Mouse (Mus musculus) midbrain, embryonic 14.5 days (tissue): ENCODE measurements around the gene Satb2. TPM values are rescaled to one million over a fixed set of nuclear protein-coding genes. Genes with fewer than 3 reads are reported as not detected.
A peak's percentile ranks its signal among the peaks of the same experiment; 100 is the strongest.

Experiments
- ATAC-seq: fragments of 200-750 bp; cut with Nextera tagmentation; 2 replicates; pipeline ENCODE4 v1.8.0; 2017; ENCODE audit warnings: moderate number of reproducible peaks, moderate library complexity; ENCODE audit not compliant: low FRiP score, low TSS enrichment
- DNase-seq: peaks from one replicate; pipeline ENCODE4 v3.0.0-alpha.2; 2015
- H3K27ac ChIP-seq: fragments of 300-500 bp; sonication (generic); replicated peaks from 2 replicates; pipeline ENCODE4 v1.5.1; 2014; ENCODE audit warnings: mild to moderate bottlenecking, low read depth, low read length, moderate library complexity
- H3K27me3 ChIP-seq: fragments of 300-500 bp; sonication (generic); 2 replicates; pipeline ENCODE4 v1.6.1; 2014; ENCODE audit warnings: low read length, control low read depth, mixed read lengths; ENCODE audit not compliant: control insufficient read depth, insufficient read depth
- H3K36me3 ChIP-seq: fragments of 300-500 bp; sonication (generic); 2 replicates; pipeline ENCODE4 v1.6.1; 2014; ENCODE audit warnings: low read length, control low read depth; ENCODE audit not compliant: control insufficient read depth, insufficient read depth
- H3K4me1 ChIP-seq: fragments of 300-500 bp; sonication (generic); 2 replicates; pipeline ENCODE4 v1.6.1; 2014; ENCODE audit warnings: mild to moderate bottlenecking, antibody characterized with exemption, low read length, control low read depth; ENCODE audit not compliant: control insufficient read depth, insufficient read depth
- H3K4me2 ChIP-seq: fragments of 300-500 bp; sonication (generic); 2 replicates; pipeline ENCODE4 v1.6.1; 2014; ENCODE audit warnings: mild to moderate bottlenecking, low read length, moderate library complexity
- H3K4me3 ChIP-seq: fragments of 300-500 bp; sonication (generic); replicated peaks from 2 replicates; pipeline ENCODE4 v1.5.1; 2014; ENCODE audit warnings: low read depth, low read length
- H3K9ac ChIP-seq: fragments of 300-500 bp; sonication (generic); replicated peaks from 2 replicates; pipeline ENCODE4 v1.6.1; 2014; ENCODE audit warnings: mild to moderate bottlenecking, low read length, moderate library complexity
- H3K9me3 ChIP-seq: fragments of 300-500 bp; sonication (generic); 2 replicates; pipeline ENCODE4 v1.6.1; 2016; ENCODE audit warnings: low read length, control low read depth, mixed read lengths; ENCODE audit not compliant: control insufficient read depth
- WGBS: fragments of 180-500 bp; shearing (Covaris S2); extraction: QIAGEN DNeasy Blood & Tissue Kit; methylation state at CpG from one replicate; pipeline ENCODE4 v1.1.7; 2014; 5-methylcytosine and 5-hydroxymethylcytosine counted together
- polyA plus RNA-seq: library from polyadenylated mRNA; unstranded; fragments of >200 nt; fragmentation: Nextera tagmentation; extraction: Ambion mirVana; gene quantifications from 2 replicates; pipeline ENCODE4 v1.2.1, GENCODE M21; 2014

Satb2 gene
- polyA plus RNA-seq, 1 experiment from 2014 or later = 1.1 TPM

GRCm38 (mm10) chr1:56846358-56846757 lies 132.1 kb downstream of the Satb2 start:
- H3K4me1 ChIP-seq = peaks cover 9% of the 10 kb centered on the region
- H3K27ac ChIP-seq = no peak overlapping the region
- no peak for DNase-seq
- H3K4me3 ChIP-seq = no peak overlapping the region
- ATAC-seq = no peak
- no peak overlapping the region for H3K9ac ChIP-seq
- 95% methylated on average over 9 of the region's 9 CpGs for WGBS
- no peaks in the 10 kb centered on the region for H3K27me3 ChIP-seq
- no peaks in the 10 kb centered on the region for H3K9me3 ChIP-seq
- H3K4me2 ChIP-seq = no peak overlapping the region
- H3K36me3 ChIP-seq = no peaks in the 10 kb centered on the region

GRCm38 (mm10) chr1:56845523-56846118 lies 132.8 kb downstream of the Satb2 start:
- 60% methylated on average over 8 of the region's 8 CpGs for WGBS
- peaks cover 9% of the 10 kb centered on the region for H3K4me1 ChIP-seq
- DNase-seq (no peak), ATAC-seq (no peak)
- no peak overlapping the region for H3K27ac ChIP-seq
- H3K4me2 ChIP-seq = no peak overlapping the region
- no peak overlapping the region for H3K4me3 ChIP-seq
- H3K9me3 ChIP-seq = no peaks in the 10 kb centered on the region
- H3K27me3 ChIP-seq = no peaks in the 10 kb centered on the region
- H3K9ac ChIP-seq = no peak overlapping the region
- H3K36me3 ChIP-seq = no peaks in the 10 kb centered on the region

GRCm38 (mm10) chr1:56844551-56845330 lies 133.7 kb downstream of the Satb2 start:
- Histone ChIP-seq H3K4me2 (peak overlapping the region; percentile 40), H3K4me1 (peaks cover 9% of the 10 kb centered on the region), H3K9ac (no peak overlapping the region; the same call in 1 of the 2 replicates), H3K9me3 (no peaks in the 10 kb centered on the region), H3K4me3 (no peak overlapping the region), H3K36me3 (no peaks in the 10 kb centered on the region), H3K27me3 (no peaks in the 10 kb centered on the region), H3K27ac (no peak overlapping the region)
- peak; percentile 20 for DNase-seq
- WGBS = 10% methylated on average over 10 of the region's 10 CpGs
- ATAC-seq = peak; percentile 66; the same call in 1 of the 2 replicates

- no peak for DNase-seq
- Histone ChIP-seq H3K27me3 (no peaks in the 10 kb centered on the region), H3K9me3 (no peaks in the 10 kb centered on the region), H3K4me1 (peaks cover 19% of the 10 kb centered on the region), H3K36me3 (no peaks in the 10 kb centered on the region), H3K9ac (no peak overlapping the region), H3K4me2 (no peak overlapping the region), H3K4me3 (no peak overlapping the region), H3K27ac (no peak overlapping the region)
- no peak for ATAC-seq
- WGBS = 71% methylated on average over 1 of the region's 1 CpGs
These were observed 139.5 kb downstream of the Satb2 start for GRCm38 (mm10) chr1:56838901-56839300.

- no peaks in the 10 kb centered on the region for H3K27me3 ChIP-seq
- H3K4me3 ChIP-seq = no peak overlapping the region
- H3K9ac ChIP-seq = no peak overlapping the region
- WGBS = 62% methylated on average over 6 of the region's 6 CpGs
- peak; percentile 28 for ATAC-seq
- H3K9me3 ChIP-seq = no peaks in the 10 kb centered on the region
- peak overlapping the region; percentile 43 for H3K27ac ChIP-seq
- H3K4me1 ChIP-seq = peaks cover 28% of the 10 kb centered on the region
- H3K4me2 ChIP-seq = no peak overlapping the region
- H3K36me3 ChIP-seq = no peaks in the 10 kb centered on the region
- DNase-seq = peak; percentile 26
These were observed 144.2 kb downstream of the Satb2 start for GRCm38 (mm10) chr1:56833984-56834900.

- no peak overlapping the region for H3K4me3 ChIP-seq
- peak; percentile 80 for DNase-seq
- no peaks in the 10 kb centered on the region for H3K9me3 ChIP-seq
- under 1% methylated on average over 6 of the region's 6 CpGs for WGBS
- no peaks in the 10 kb centered on the region for H3K27me3 ChIP-seq
- H3K36me3 ChIP-seq = no peaks in the 10 kb centered on the region
- H3K4me1 ChIP-seq = peaks cover 28% of the 10 kb centered on the region
- peak overlapping the region; percentile 66 for H3K27ac ChIP-seq
- H3K9ac ChIP-seq = no peak overlapping the region; the same call in 1 of the 2 replicates
- peak; percentile 82 for ATAC-seq
- peak overlapping the region; percentile 37 for H3K4me2 ChIP-seq
These were observed 145.1 kb downstream of the Satb2 start for GRCm38 (mm10) chr1:56833307-56833706.

GRCm38 (mm10) chr1:56832738-56833137 lies 145.7 kb downstream of the Satb2 start:
- DNase-seq = no peak
- peaks cover 28% of the 10 kb centered on the region for H3K4me1 ChIP-seq
- H3K9ac ChIP-seq = no peak overlapping the region; the same call in 1 of the 2 replicates
- no peaks in the 10 kb centered on the region for H3K9me3 ChIP-seq
- peak overlapping the region; percentile 37 for H3K4me2 ChIP-seq
- H3K36me3 ChIP-seq = no peaks in the 10 kb centered on the region
- H3K27me3 ChIP-seq = no peaks in the 10 kb centered on the region
- no peak for ATAC-seq
- 49% methylated on average over 8 of the region's 8 CpGs for WGBS
- peak overlapping the region; percentile 66 for H3K27ac ChIP-seq
- H3K4me3 ChIP-seq = no peak overlapping the region

GRCm38 (mm10) chr1:56822735-56823134 lies 155.7 kb downstream of the Satb2 start:
- H3K9ac ChIP-seq = no peak overlapping the region
- no peak overlapping the region for H3K4me3 ChIP-seq
- 82% methylated on average over 5 of the region's 5 CpGs for WGBS
- H3K27me3 ChIP-seq = no peaks in the 10 kb centered on the region
- H3K4me2 ChIP-seq = no peak overlapping the region
- H3K9me3 ChIP-seq = no peaks in the 10 kb centered on the region
- no peak overlapping the region for H3K27ac ChIP-seq
- ATAC-seq (no peak), DNase-seq (no peak)
- H3K36me3 ChIP-seq = no peaks in the 10 kb centered on the region
- H3K4me1 ChIP-seq = no peaks in the 10 kb centered on the region
